Mouse (Mus musculus) midbrain, embryonic 13.5 days (tissue): Measurements from ENCODE around the gene Tmem33. TPM values are rescaled to one million over a fixed set of nuclear protein-coding genes. Genes with fewer than 3 reads are reported as not detected.

ENCODE experiments used
- ATAC-seq: fragments of 200-750 bp; cut with Nextera tagmentation; 2 replicates; pipeline ENCODE4 v1.8.0; 2017; ENCODE audit warnings: mild to moderate bottlenecking, moderate TSS enrichment, moderate library complexity
- H3K27ac ChIP-seq: fragments of 300-500 bp; sonication (generic); 2 replicates; pipeline ENCODE4 v1.5.1; 2015; ENCODE audit warnings: inconsistent platforms, mild to moderate bottlenecking, moderate library complexity
- H3K27me3 ChIP-seq: fragments of 300-500 bp; sonication (generic); 2 replicates; pipeline ENCODE4 v1.6.1; 2015; ENCODE audit warnings: mild to moderate bottlenecking, inconsistent platforms
- H3K36me3 ChIP-seq: fragments of 300-500 bp; sonication (generic); 2 replicates; pipeline ENCODE4 v1.6.1; 2015; ENCODE audit warnings: mild to moderate bottlenecking, inconsistent platforms
- H3K4me1 ChIP-seq: fragments of 300-500 bp; sonication (generic); replicated peaks from 2 replicates; pipeline ENCODE4 v1.6.1; 2015; ENCODE audit warnings: inconsistent platforms
- H3K4me2 ChIP-seq: fragments of 300-500 bp; sonication (generic); replicated peaks from 2 replicates; pipeline ENCODE4 v1.6.1; 2015; ENCODE audit warnings: moderate library complexity, mild to moderate bottlenecking, inconsistent platforms
- H3K4me3 ChIP-seq: fragments of 300-500 bp; sonication (generic); replicated peaks from 2 replicates; pipeline ENCODE4 v1.5.1; 2015; ENCODE audit warnings: mild to moderate bottlenecking, inconsistent platforms
- H3K9ac ChIP-seq: fragments of 300-500 bp; sonication (generic); replicated peaks from 2 replicates; pipeline ENCODE4 v1.6.1; 2015; ENCODE audit warnings: mild to moderate bottlenecking, inconsistent platforms
- H3K9me3 ChIP-seq: fragments of 300-500 bp; sonication (generic); 2 replicates; pipeline ENCODE4 v1.6.1; 2016; ENCODE audit warnings: mild to moderate bottlenecking, inconsistent platforms
- WGBS: fragments of 180-500 bp; shearing (Covaris S2); methylation state at CpG from one replicate; pipeline ENCODE4 v1.1.7; 2015; 5-methylcytosine and 5-hydroxymethylcytosine counted together
- polyA plus RNA-seq: library from polyadenylated mRNA; unstranded; fragments of >200 nt; fragmentation: Nextera tagmentation; extraction: Ambion mirVana; gene quantifications from 2 replicates; pipeline ENCODE4 v1.2.1, GENCODE M21; 2015

Gene Tmem33
- polyA plus RNA-seq, 1 experiment from 2014 or later: 92.4 TPM

- ATAC-seq: no peak
- no peaks in the 10 kb centered on the region for H3K27me3 ChIP-seq
- no peak overlapping the region for H3K4me3 ChIP-seq
- no peak overlapping the region for H3K4me2 ChIP-seq
- peaks cover 53% of the 10 kb centered on the region for H3K36me3 ChIP-seq
- no peak overlapping the region for H3K9ac ChIP-seq
- WGBS: 100% methylated on average over 1 of the region's 1 CpGs
- H3K4me1 ChIP-seq: peaks cover 17% of the 10 kb centered on the region
- H3K27ac ChIP-seq: no peak overlapping the region
- H3K9me3 ChIP-seq: no peaks in the 10 kb centered on the region
Measured at GRCm38 (mm10) chr5:67266106-67266505, 5.7 kb downstream of the Tmem33 start.

- no peaks in the 10 kb centered on the region for H3K4me1 ChIP-seq
- 92% methylated on average over 8 of the region's 8 CpGs for WGBS
- no peak for ATAC-seq
Measured at GRCm38 (mm10) chr5:67269309-67269708, 8.9 kb downstream of the Tmem33 start.

GRCm38 (mm10) chr5:67279407-67279806 is 19.0 kb downstream of the Tmem33 start:
- no peak overlapping the region for H3K9ac ChIP-seq
- no peak overlapping the region for H3K4me3 ChIP-seq
- H3K9me3 ChIP-seq: no peaks in the 10 kb centered on the region
- ATAC-seq: no peak
- no peaks in the 10 kb centered on the region for H3K27me3 ChIP-seq
- no peaks in the 10 kb centered on the region for H3K4me1 ChIP-seq
- peaks cover 36% of the 10 kb centered on the region for H3K36me3 ChIP-seq
- 98% methylated on average over 9 of the region's 9 CpGs for WGBS
- no peak overlapping the region for H3K27ac ChIP-seq
- H3K4me2 ChIP-seq: no peak overlapping the region

More at GRCm38 (mm10) chr5:67269309-67269708, 8.9 kb downstream of the Tmem33 start:
- H3K4me2 ChIP-seq: no peak overlapping the region
- H3K27me3 ChIP-seq: no peaks in the 10 kb centered on the region
- no peak overlapping the region for H3K27ac ChIP-seq
- H3K9ac ChIP-seq: no peak overlapping the region
- peaks cover 46% of the 10 kb centered on the region for H3K36me3 ChIP-seq
- no peaks in the 10 kb centered on the region for H3K9me3 ChIP-seq
- no peak overlapping the region for H3K4me3 ChIP-seq

GRCm38 (mm10) chr5:67279840-67280239 is 19.5 kb downstream of the Tmem33 start:
- no peak for ATAC-seq
- 95% methylated on average over 4 of the region's 4 CpGs for WGBS
- no peak overlapping the region for H3K9ac ChIP-seq
- peaks cover 40% of the 10 kb centered on the region for H3K36me3 ChIP-seq
- H3K4me2 ChIP-seq: no peak overlapping the region
- no peak overlapping the region for H3K4me3 ChIP-seq
- no peaks in the 10 kb centered on the region for H3K9me3 ChIP-seq
- H3K27me3 ChIP-seq: no peaks in the 10 kb centered on the region
- no peak overlapping the region for H3K27ac ChIP-seq
- no peaks in the 10 kb centered on the region for H3K4me1 ChIP-seq

GRCm38 (mm10) chr5:67280400-67280799 is 20.0 kb downstream of the Tmem33 start:
- H3K4me3 ChIP-seq: no peak overlapping the region
- no peak overlapping the region for H3K4me2 ChIP-seq
- H3K9me3 ChIP-seq: no peaks in the 10 kb centered on the region
- H3K27me3 ChIP-seq: no peaks in the 10 kb centered on the region
- WGBS: 96% methylated on average over 4 of the region's 4 CpGs
- no peak for ATAC-seq
- no peak overlapping the region for H3K27ac ChIP-seq
- peaks cover 45% of the 10 kb centered on the region for H3K36me3 ChIP-seq
- H3K4me1 ChIP-seq: no peaks in the 10 kb centered on the region
- H3K9ac ChIP-seq: no peak overlapping the region

GRCm38 (mm10) chr5:67295029-67295428 is 34.7 kb downstream of the Tmem33 start:
- WGBS: 85% methylated on average over 3 of the region's 3 CpGs
- no peak overlapping the region for H3K4me3 ChIP-seq
- H3K36me3 ChIP-seq: peaks cover 15% of the 10 kb centered on the region
- H3K4me2 ChIP-seq: no peak overlapping the region
- H3K27ac ChIP-seq: no peak overlapping the region
- no peaks in the 10 kb centered on the region for H3K4me1 ChIP-seq
- H3K9me3 ChIP-seq: no peaks in the 10 kb centered on the region
- ATAC-seq: no peak
- H3K9ac ChIP-seq: no peak overlapping the region
- H3K27me3 ChIP-seq: no peaks in the 10 kb centered on the region

- Histone ChIP-seq H3K4me1 (no peaks in the 10 kb centered on the region), H3K4me3 (no peak overlapping the region), H3K9ac (no peak overlapping the region), H3K4me2 (no peak overlapping the region), H3K36me3 (peaks cover 12% of the 10 kb centered on the region), H3K27ac (no peak overlapping the region), H3K9me3 (no peaks in the 10 kb centered on the region), H3K27me3 (no peaks in the 10 kb centered on the region)
- no peak for ATAC-seq
- 92% methylated on average over 6 of the region's 6 CpGs for WGBS
Measured at GRCm38 (mm10) chr5:67295682-67296081, 35.3 kb downstream of the Tmem33 start.

- Histone ChIP-seq H3K4me3 (no peak overlapping the region), H3K9me3 (no peaks in the 10 kb centered on the region), H3K36me3 (peaks cover 12% of the 10 kb centered on the region), H3K4me1 (no peaks in the 10 kb centered on the region), H3K9ac (no peak overlapping the region), H3K27me3 (no peaks in the 10 kb centered on the region), H3K4me2 (no peak overlapping the region), H3K27ac (no peak overlapping the region)
- WGBS: 92% methylated on average over 1 of the region's 1 CpGs
- ATAC-seq: no peak
Measured at GRCm38 (mm10) chr5:67296171-67296570, 35.8 kb downstream of the Tmem33 start.

- H3K27ac ChIP-seq: no peak overlapping the region
- no peak for ATAC-seq
- H3K4me3 ChIP-seq: no peak overlapping the region
- no peak overlapping the region for H3K4me2 ChIP-seq
- H3K27me3 ChIP-seq: no peaks in the 10 kb centered on the region
- H3K36me3 ChIP-seq: peaks cover 12% of the 10 kb centered on the region
- WGBS: 91% methylated on average over 5 of the region's 5 CpGs
- no peaks in the 10 kb centered on the region for H3K4me1 ChIP-seq
- H3K9ac ChIP-seq: no peak overlapping the region
- no peaks in the 10 kb centered on the region for H3K9me3 ChIP-seq
Measured at GRCm38 (mm10) chr5:67297026-67297813, 36.9 kb downstream of the Tmem33 start.

GRCm38 (mm10) chr5:67299847-67300412 is 39.6 kb downstream of the Tmem33 start:
- Histone ChIP-seq H3K4me2 (no peak overlapping the region), H3K36me3 (peaks cover 3% of the 10 kb centered on the region), H3K9ac (no peak overlapping the region), H3K27me3 (no peaks in the 10 kb centered on the region), H3K4me1 (no peaks in the 10 kb centered on the region), H3K9me3 (no peaks in the 10 kb centered on the region), H3K4me3 (no peak overlapping the region), H3K27ac (no peak overlapping the region)
- ATAC-seq: no peak
- 93% methylated on average over 6 of the region's 6 CpGs for WGBS

- WGBS: 96% methylated on average over 8 of the region's 8 CpGs
- no peaks in the 10 kb centered on the region for H3K36me3 ChIP-seq
- H3K4me1 ChIP-seq: no peaks in the 10 kb centered on the region; the same call in 1 of the 2 replicates
- no peak overlapping the region for H3K4me3 ChIP-seq
- ATAC-seq: no peak
- no peak overlapping the region for H3K4me2 ChIP-seq
- no peaks in the 10 kb centered on the region for H3K27me3 ChIP-seq
- H3K9ac ChIP-seq: no peak overlapping the region
- no peak overlapping the region for H3K27ac ChIP-seq
- no peaks in the 10 kb centered on the region for H3K9me3 ChIP-seq
Measured at GRCm38 (mm10) chr5:67300926-67301597, 40.7 kb downstream of the Tmem33 start.

- Histone ChIP-seq H3K4me1 (no peaks in the 10 kb centered on the region; the same call in 1 of the 2 replicates), H3K9ac (no peak overlapping the region), H3K27me3 (no peaks in the 10 kb centered on the region), H3K36me3 (no peaks in the 10 kb centered on the region), H3K27ac (no peak overlapping the region), H3K4me2 (no peak overlapping the region), H3K4me3 (no peak overlapping the region), H3K9me3 (no peaks in the 10 kb centered on the region)
- ATAC-seq: no peak
- 90% methylated on average over 7 of the region's 8 CpGs for WGBS
Measured at GRCm38 (mm10) chr5:67301722-67302331, 41.5 kb downstream of the Tmem33 start.
